Comparison of ENCODE assay signal across 10 mouse cellular contexts in the genomic region with DNA sequence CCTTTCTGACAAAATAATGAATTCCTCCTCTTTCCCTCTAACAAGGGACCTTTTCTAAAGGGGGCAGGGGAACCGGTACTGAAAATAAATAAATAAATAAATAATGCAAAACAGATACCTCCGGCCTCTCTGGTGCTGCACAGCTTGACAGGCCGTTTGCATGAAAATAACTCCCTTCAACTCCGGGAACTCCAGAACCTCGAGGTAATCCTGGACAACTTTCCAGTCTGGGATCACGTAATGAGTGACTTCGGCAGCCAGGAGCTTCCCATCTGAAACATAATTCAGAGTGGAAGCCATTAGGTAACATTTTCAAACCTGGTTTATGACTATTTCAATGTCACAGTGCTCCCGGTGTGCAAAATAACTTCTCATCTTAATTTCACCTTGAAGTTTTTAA. TPM values are rescaled to one million over a fixed set of nuclear protein-coding genes. Genes with fewer than 3 reads are reported as not detected.
A peak's percentile ranks its signal among the peaks of the same experiment; 100 is the strongest.
DNase-seq lines count a peak whose midpoint lies in the region; ATAC-seq lines count a peak whose summit lies in the region.
"Had no signal": no experiment of that assay in that cellular context is flagged by ENCODE, and none has a peak within 500 bp of the region (broad histone marks: within the 10 kb centered on the region; RNA-seq: fewer than 3 reads in every experiment).

No protein-coding gene starts in this region.

- no peaks in the 10 kb centered on the region for H3K27me3 ChIP-seq in heart, embryonic 11.5 days (ENCODE audit: control insufficient read depth, insufficient read depth, low read length)
- no peaks in the 10 kb centered on the region for H3K27me3 ChIP-seq in hindbrain, embryonic 12.5 days
- no peaks in the 10 kb centered on the region for H3K27me3 ChIP-seq in midbrain, embryonic 12.5 days

- H3K9me3 ChIP-seq in heart, embryonic 11.5 days (replicated peaks; ENCODE audit: control insufficient read depth, low read length) = no peaks in the 10 kb centered on the region
- H3K9me3 ChIP-seq in hindbrain, embryonic 12.5 days (replicated peaks) = no peaks in the 10 kb centered on the region
- H3K9me3 ChIP-seq in midbrain, embryonic 12.5 days = no peaks in the 10 kb centered on the region
- H3K9me3 ChIP-seq: G1E had no signal

- no peak for DNase-seq in heart, postnatal 25 days (ENCODE audit: low spot score)
- peak; percentile 29 for DNase-seq in NIH3T3 (ENCODE audit: low read depth)
- no peak for DNase-seq in left cerebral cortex, adult 11 months (ENCODE audit: low spot score)
- no peak for DNase-seq in adrenal gland, postnatal 25 days
- DNase-seq in gastrocnemius, postnatal 4 days (ENCODE audit: low spot score in 2 of 2) = no peak
- DNase-seq: lung, postnatal 14 days had no signal

- 0 out of 2 replicates have a peak, but pooled peaks cover 5% of the 10 kb centered on the region for H3K4me1 ChIP-seq in heart, embryonic 11.5 days (ENCODE audit: control insufficient read depth, insufficient read depth, low read length)
- H3K4me1 ChIP-seq in hindbrain, embryonic 12.5 days = peaks cover 14% of the 10 kb centered on the region
- H3K4me1 ChIP-seq in midbrain, embryonic 12.5 days = peaks cover 15% of the 10 kb centered on the region

- H3K36me3 ChIP-seq in heart, embryonic 11.5 days (ENCODE audit: control insufficient read depth, insufficient read depth, low read length) = peaks cover 7% of the 10 kb centered on the region
- H3K36me3 ChIP-seq in hindbrain, embryonic 12.5 days = no peaks in the 10 kb centered on the region
- 0 out of 2 replicates have a peak, but pooled peaks cover 8% of the 10 kb centered on the region for H3K36me3 ChIP-seq in midbrain, embryonic 12.5 days

- no peak overlapping the region for H3K4me3 ChIP-seq in heart, embryonic 11.5 days (ENCODE audit: low read depth, low read length)
- 0 out of 2 replicates have a peak overlapping the region, but pooled peaks have one; percentile 57 for H3K4me3 ChIP-seq in hindbrain, embryonic 12.5 days
- H3K4me3 ChIP-seq in midbrain, embryonic 12.5 days = no peak overlapping the region

- H3K27ac ChIP-seq in heart, embryonic 11.5 days (ENCODE audit: low read depth, low read length) = no peak overlapping the region
- no peak overlapping the region for H3K27ac ChIP-seq in hindbrain, embryonic 12.5 days
- no peak overlapping the region; the same call in 1 of the 2 replicates for H3K27ac ChIP-seq in midbrain, embryonic 12.5 days (replicated peaks)

- intact Hi-C loops in heart, postnatal 25 days (cut with DNase I) = no loop called here

- no peak for ATAC-seq in heart, embryonic 11.5 days (replicated peaks; ENCODE audit: insufficient number of reproducible peaks, low FRiP score, low TSS enrichment)
- no peak for ATAC-seq in hindbrain, embryonic 12.5 days (ENCODE audit: low FRiP score)
- no peak for ATAC-seq in midbrain, embryonic 12.5 days (ENCODE audit: low FRiP score, low read depth)

- 47% methylated on average over 8 of the region's 8 CpGs for WGBS in heart, embryonic 11.5 days (ENCODE audit: insufficient replicate concordance)
- WGBS in hindbrain, embryonic 12.5 days = 25% methylated on average over 8 of the region's 8 CpGs
- WGBS in midbrain, embryonic 12.5 days = 25% methylated on average over 8 of the region's 8 CpGs

- no peak overlapping the region for H3K9ac ChIP-seq in heart, embryonic 11.5 days (ENCODE audit: low read depth, low read length)
- peak overlapping the region; percentile 27; the same call in 1 of the 2 replicates for H3K9ac ChIP-seq in hindbrain, embryonic 12.5 days
- H3K9ac ChIP-seq in midbrain, embryonic 12.5 days (replicated peaks) = no peak overlapping the region

- peak overlapping the region; percentile 65 for H3K4me2 ChIP-seq in heart, embryonic 11.5 days
- H3K4me2 ChIP-seq in hindbrain, embryonic 12.5 days (replicated peaks) = peak overlapping the region; percentile 69; the same call in 1 of the 2 replicates
- peak overlapping the region; percentile 63 for H3K4me2 ChIP-seq in midbrain, embryonic 12.5 days (replicated peaks)

RNA-seq across cellular contexts. Expression of a gene that starts 1.7 kb away (rescaled TPM):
- 19.5 and 22.2 TPM in 2 replicates for polyA plus RNA-seq in heart, embryonic 11.5 days (2014; fragmentation: Nextera tagmentation; extraction: Ambion mirVana)
- 10 to 100 TPM; 24.5 to 26.4 TPM for total RNA-seq in heart, postnatal 25 days (2021)
- polyA plus RNA-seq in hindbrain, embryonic 12.5 days (2016; fragmentation: Nextera tagmentation; extraction: Ambion mirVana) = 20.3 and 21.9 TPM in 2 replicates
- 23.8 and 24.0 TPM in 2 replicates for polyA plus RNA-seq in midbrain, embryonic 12.5 days (2016; fragmentation: Nextera tagmentation; extraction: Ambion mirVana)
- total RNA-seq in adrenal gland, postnatal 25 days (2021) = 20.5 and 22.6 TPM in 2 replicates
- total RNA-seq in gastrocnemius, postnatal 4 days (2021) = 10 to 100 TPM; 15.3 to 17.1 TPM

RNA-seq across cellular contexts. Expression of a gene that starts 46.1 kb away (rescaled TPM):
- 0.58 and 0.70 TPM in 2 replicates for polyA plus RNA-seq in heart, embryonic 11.5 days (2014; fragmentation: Nextera tagmentation; extraction: Ambion mirVana)
- total RNA-seq in heart, postnatal 25 days (2021) = 1 to 10 TPM in 1 of 2 experiments, under 1 TPM in 1; 0.96 to 2.0 TPM
- polyA plus RNA-seq in hindbrain, embryonic 12.5 days (2016; fragmentation: Nextera tagmentation; extraction: Ambion mirVana) = 7.6 and 8.0 TPM in 2 replicates
- polyA plus RNA-seq in midbrain, embryonic 12.5 days (2016; fragmentation: Nextera tagmentation; extraction: Ambion mirVana) = 6.5 and 7.2 TPM in 2 replicates
- total RNA-seq in adrenal gland, postnatal 25 days (2021) = 0.29 and 0.97 TPM in 2 replicates
- total RNA-seq in gastrocnemius, postnatal 4 days (2021) = 1 to 10 TPM in 1 of 2 experiments, under 1 TPM in 1; 0.71 to 1.1 TPM

RNA-seq across cellular contexts. Expression of a gene that starts 58.0 kb away (rescaled TPM):
- polyA plus RNA-seq in heart, embryonic 11.5 days (2014; fragmentation: Nextera tagmentation; extraction: Ambion mirVana) = 155 and 159 TPM in 2 replicates
- 10 to 100 TPM in 1 of 2 experiments, 1 to 10 TPM in 1; 10.0 to 10.8 TPM for total RNA-seq in heart, postnatal 25 days (2021)
- 143 and 153 TPM in 2 replicates for polyA plus RNA-seq in hindbrain, embryonic 12.5 days (2016; fragmentation: Nextera tagmentation; extraction: Ambion mirVana)
- 202 and 203 TPM in 2 replicates for polyA plus RNA-seq in midbrain, embryonic 12.5 days (2016; fragmentation: Nextera tagmentation; extraction: Ambion mirVana)
- 17.5 and 24.7 TPM in 2 replicates for total RNA-seq in adrenal gland, postnatal 25 days (2021)
- total RNA-seq in gastrocnemius, postnatal 4 days (2021) = 10 to 100 TPM; 40.9 to 41.6 TPM
